Mouse (Mus musculus): Measurements from ENCODE around the gene C1ql4.

GRCm38 (mm10) chr15:99042334-99042733 lies 45.3 kb downstream of the C1ql4 start:
- TF ChIP-seq GATA1 (IDR thresholded peaks at IDR 0.05; ENCODE audit: borderline replicate concordance, low read length) (no peak), FLI1 (IDR thresholded peaks at IDR 0.05; ENCODE audit: low read length) (no peak)
